Mouse (Mus musculus) E14TG2a.4 (cell line): ENCODE data around the gene Tmem82.
A peak's percentile ranks its signal among the peaks of the same experiment; 100 is the strongest.

Experiments
- H3K27me3 ChIP-seq: 2 replicates; pipeline ENCODE4 v1.6.1; 2014; ENCODE audit warnings: low read length, control low read depth; ENCODE audit not compliant: insufficient read depth
- H3K36me3 ChIP-seq: 2 replicates; pipeline ENCODE4 v1.6.1; 2014; ENCODE audit warnings: low read length, control low read depth; ENCODE audit not compliant: insufficient read depth
- H3K4me1 ChIP-seq: replicated peaks from 2 replicates; pipeline ENCODE4 v1.6.1; 2014; ENCODE audit warnings: low read depth, low read length, control low read depth
- H3K4me3 ChIP-seq: replicated peaks from 2 replicates; pipeline ENCODE4 v1.5.1; 2014; ENCODE audit warnings: mild to moderate bottlenecking, low read length
- H3K9me3 ChIP-seq: 2 replicates; pipeline ENCODE4 v1.6.1; 2014; ENCODE audit warnings: low read length, control low read depth
- CTCF ChIP-seq: conservative IDR thresholded peaks from 2 replicates; pipeline ENCODE4 v1.5.1; 2014; ENCODE audit warnings: low read length
- NANOG ChIP-seq: IDR thresholded peaks from 2 replicates; pipeline ENCODE4 v1.6.1; 2014; ENCODE audit warnings: borderline replicate concordance, low read length, mixed read lengths
- POU5F1 ChIP-seq: IDR thresholded peaks from 2 replicates; pipeline ENCODE4 v1.6.1; 2014; ENCODE audit warnings: low read length, borderline replicate concordance

Gene Tmem82

DNA sequence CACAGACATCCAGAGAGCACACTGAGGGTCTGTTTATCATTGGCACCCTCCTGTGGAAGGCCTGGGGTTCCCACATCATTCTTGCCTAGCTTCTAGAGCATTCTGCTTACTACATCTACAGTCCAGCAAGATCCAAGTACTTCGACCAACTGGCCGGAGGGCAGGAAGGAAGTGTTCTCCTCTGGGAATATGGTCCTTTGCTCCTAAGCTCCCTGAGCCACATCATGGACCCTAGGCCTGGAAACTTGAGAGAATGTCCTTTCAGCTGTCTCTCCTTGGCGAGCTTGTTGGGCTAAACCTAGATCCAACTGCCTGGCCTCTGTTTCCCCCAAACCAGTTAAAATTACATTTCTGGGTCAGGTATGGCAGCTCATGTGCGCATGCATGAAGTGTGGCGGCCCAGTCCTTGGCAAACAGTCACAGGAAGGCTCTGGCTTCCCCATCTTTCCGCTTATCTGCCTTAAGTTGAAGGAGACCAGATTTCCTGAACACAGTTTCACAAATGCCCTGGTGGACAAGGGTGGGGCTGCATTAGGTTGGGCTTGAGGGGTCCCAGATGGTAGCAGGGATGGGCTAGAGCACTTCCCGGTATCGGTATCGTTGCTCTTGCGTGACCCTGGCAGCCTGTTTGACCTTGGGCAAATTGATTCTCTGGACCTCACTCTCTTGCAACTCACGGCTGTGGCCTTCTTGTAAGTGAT lies 15.8 kb downstream of the Tmem82 start:
- Histone ChIP-seq H3K4me3 (peak overlapping the region; percentile 35), H3K4me1 (peaks cover 62% of the 10 kb centered on the region), H3K9me3 (no peaks in the 10 kb centered on the region; the same call in 1 of the 2 replicates), H3K27me3 (no peaks in the 10 kb centered on the region), H3K36me3 (no peaks in the 10 kb centered on the region)
- TF ChIP-seq POU5F1, result no peak
- TF ChIP-seq CTCF, result 0 out of 2 replicates have a peak, but pooled peaks have one; percentile 4

DNA sequence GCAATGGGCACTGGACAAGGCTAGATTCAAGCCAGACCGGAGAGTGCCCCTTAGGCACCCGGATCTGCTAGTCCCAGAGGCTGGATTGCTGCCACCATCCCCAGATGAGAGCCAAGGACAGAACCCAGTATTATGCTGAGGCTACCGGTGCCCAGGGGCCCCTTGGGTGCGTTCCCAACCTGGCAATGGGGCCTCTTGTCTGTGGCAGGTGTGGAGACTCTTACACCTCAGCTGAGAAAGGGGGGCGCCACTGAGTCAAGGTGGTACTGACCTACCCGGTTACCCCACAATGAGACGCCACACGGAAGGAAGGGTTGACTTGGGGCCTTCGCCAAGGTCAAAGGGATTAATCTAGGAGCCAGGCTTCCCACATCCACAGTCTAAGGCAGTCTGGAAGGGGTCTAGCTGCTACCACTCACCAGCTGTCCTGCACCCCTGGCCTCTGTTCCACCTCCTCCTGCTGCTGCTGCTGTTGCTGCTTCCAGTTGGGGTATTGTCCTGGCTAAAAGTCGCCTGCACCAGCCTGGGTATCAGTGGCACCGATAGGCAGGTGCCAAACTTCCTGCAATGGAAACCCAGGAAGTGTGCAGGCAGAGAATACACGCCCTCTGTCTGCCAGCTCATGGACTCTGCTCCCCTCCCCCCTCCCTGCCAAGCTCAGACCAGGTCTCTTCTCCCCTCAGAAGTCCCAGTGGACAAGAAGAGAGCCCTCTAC lies 17.1 kb downstream of the Tmem82 start:
- no peaks in the 10 kb centered on the region for H3K27me3 ChIP-seq

DNA sequence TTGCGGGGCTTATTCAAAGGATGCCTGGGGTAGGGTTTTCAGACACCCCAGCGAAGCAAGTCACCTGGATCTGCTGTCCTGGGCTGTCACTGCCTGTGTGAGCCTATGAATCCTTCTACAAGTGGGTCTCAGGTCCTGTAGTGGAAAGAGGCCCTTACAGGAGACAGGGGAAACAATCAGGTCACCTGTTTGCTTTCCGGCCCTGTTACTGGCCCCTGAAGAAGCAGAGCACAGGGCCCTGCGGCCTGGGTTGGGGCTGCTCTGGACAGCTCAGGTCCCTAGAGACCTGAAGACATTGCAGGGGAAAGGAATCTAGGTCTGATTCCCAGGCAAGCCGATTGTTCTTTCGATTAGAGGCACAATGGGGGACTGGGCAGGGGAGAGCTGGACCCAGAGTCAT lies 18.1 kb downstream of the Tmem82 start:
- Histone ChIP-seq H3K36me3 (peaks cover 20% of the 10 kb centered on the region), H3K27me3 (no peaks in the 10 kb centered on the region), H3K4me1 (peaks cover 81% of the 10 kb centered on the region), H3K4me3 (peak overlapping the region; percentile 96), H3K9me3 (no peaks in the 10 kb centered on the region)
- TF ChIP-seq NANOG (no peak), POU5F1 (no peak), CTCF (no peak)

More for the DNA sequence above, 17.1 kb downstream of the Tmem82 start:
- H3K36me3 ChIP-seq, result peaks cover 10% of the 10 kb centered on the region
- H3K4me3 ChIP-seq, result peak overlapping the region; percentile 96
- H3K4me1 ChIP-seq, result peaks cover 76% of the 10 kb centered on the region
- H3K9me3 ChIP-seq, result no peaks in the 10 kb centered on the region
- no peak for TF ChIP-seq POU5F1
- TF ChIP-seq CTCF, result no peak
- TF ChIP-seq NANOG, result no peak

DNA sequence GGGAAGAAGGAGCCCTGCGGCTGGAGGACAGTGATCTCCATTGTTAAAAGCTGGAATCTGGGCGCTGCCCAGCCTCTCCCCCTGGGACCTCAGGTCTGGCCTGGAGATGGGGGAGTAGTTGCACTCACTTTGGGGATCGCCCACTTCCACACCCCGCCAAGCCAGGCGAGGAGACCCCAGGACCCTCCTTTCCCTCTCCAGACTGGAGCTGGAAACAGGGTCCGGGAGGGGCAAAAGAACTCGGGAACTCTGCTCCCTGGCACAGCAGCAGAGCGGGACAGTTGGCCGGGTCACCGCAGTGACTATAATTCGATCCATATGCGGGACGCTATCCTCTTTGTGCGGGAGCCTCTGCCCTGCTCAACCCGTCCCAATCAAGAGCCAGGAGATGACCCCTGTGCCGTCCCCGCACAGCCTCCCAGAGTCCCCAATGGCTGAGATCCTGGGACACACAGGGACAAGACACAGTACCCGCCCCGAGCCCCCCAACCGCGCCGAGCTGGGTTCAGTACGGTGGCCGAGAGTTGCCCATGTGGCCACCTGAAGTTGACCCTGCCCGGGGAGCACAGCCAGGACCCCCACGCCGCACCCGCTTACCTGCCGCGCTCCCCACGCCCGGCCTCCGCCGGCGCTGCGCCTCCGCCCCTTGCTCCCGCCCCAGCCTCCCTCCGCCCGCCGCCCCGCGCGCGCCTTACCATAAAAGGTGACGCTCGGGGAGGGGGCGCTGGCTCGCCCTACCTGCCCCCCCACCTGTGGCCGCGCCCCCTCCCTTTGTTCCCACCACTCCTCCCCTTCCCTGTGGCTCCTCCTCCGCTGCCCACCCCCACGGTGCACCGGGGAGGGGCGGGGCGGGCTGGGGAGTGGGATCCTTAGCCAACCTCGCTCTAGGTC lies 18.9 kb downstream of the Tmem82 start:
- TF ChIP-seq NANOG (no peak), POU5F1 (no peak), CTCF (no peak)
- H3K4me3 ChIP-seq, result peak overlapping the region; percentile 96
- peaks cover 29% of the 10 kb centered on the region for H3K36me3 ChIP-seq
- H3K27me3 ChIP-seq, result no peaks in the 10 kb centered on the region
- H3K4me1 ChIP-seq, result peaks cover 82% of the 10 kb centered on the region
- H3K9me3 ChIP-seq, result no peaks in the 10 kb centered on the region

DNA sequence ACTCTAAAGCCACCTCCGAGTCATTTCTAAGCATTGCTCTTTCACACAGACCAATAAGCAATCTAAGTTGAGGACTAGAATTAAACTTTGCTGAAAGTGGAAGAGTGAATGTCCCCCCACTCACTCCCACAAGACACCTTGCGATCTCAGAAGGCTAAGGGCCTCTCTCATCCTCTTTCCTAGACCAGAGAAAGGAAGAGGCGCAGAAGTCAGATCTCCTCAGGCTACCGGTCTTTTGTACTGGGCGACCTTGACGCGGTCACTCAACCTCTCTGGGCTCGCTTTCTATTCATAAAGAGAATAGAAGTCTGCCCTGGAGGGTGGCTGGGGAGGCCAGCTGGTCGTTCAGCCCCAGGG lies 19.6 kb downstream of the Tmem82 start:
- no peak for TF ChIP-seq CTCF
- no peak for TF ChIP-seq NANOG
- TF ChIP-seq POU5F1, result no peak
- Histone ChIP-seq H3K36me3 (peaks cover 35% of the 10 kb centered on the region), H3K9me3 (no peaks in the 10 kb centered on the region)

DNA sequence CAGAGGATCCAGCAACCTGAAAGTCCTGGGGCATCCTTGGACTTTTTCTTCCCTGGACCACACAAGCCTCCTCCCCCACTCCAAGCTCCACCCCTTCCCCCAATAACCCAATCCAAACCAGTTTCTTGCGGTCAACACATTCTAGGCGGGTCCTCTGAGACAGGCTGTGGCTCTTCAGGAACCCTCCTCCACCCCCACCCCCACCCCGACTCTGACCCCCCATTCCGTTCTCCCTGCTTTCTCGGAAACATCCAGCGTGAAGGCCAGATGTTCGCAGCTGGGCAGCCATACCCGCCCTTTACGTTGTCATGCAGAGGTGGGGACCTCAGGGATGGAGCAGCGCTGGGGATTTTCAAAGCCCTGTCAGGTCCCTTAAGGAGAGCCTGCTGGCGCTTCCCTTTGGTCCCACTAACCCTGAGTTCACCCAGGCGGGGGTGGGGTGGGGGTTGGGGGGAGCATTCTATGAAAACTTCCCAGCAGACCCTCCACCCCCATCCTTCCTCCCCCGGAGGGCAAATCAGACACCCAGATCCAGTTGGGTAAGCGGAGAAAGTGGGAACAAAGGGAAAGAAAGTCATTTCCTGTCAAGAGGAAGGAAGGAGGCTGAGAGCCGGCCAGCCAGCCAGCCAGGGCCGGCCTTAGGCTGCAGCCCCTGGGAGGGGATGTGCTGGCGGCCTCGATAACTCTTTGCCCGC lies 20.1 kb downstream of the Tmem82 start:
- Histone ChIP-seq H3K4me1 (peaks cover 80% of the 10 kb centered on the region), H3K27me3 (no peaks in the 10 kb centered on the region), H3K36me3 (peaks cover 40% of the 10 kb centered on the region), H3K4me3 (peak overlapping the region; percentile 96), H3K9me3 (no peaks in the 10 kb centered on the region)
- TF ChIP-seq POU5F1, result peak; percentile 19; the same call in 1 of the 2 replicates
- no peak for TF ChIP-seq NANOG

More for the DNA sequence above, 19.6 kb downstream of the Tmem82 start:
- Histone ChIP-seq H3K4me3 (peak overlapping the region; percentile 96), H3K4me1 (peaks cover 82% of the 10 kb centered on the region), H3K27me3 (no peaks in the 10 kb centered on the region)

DNA sequence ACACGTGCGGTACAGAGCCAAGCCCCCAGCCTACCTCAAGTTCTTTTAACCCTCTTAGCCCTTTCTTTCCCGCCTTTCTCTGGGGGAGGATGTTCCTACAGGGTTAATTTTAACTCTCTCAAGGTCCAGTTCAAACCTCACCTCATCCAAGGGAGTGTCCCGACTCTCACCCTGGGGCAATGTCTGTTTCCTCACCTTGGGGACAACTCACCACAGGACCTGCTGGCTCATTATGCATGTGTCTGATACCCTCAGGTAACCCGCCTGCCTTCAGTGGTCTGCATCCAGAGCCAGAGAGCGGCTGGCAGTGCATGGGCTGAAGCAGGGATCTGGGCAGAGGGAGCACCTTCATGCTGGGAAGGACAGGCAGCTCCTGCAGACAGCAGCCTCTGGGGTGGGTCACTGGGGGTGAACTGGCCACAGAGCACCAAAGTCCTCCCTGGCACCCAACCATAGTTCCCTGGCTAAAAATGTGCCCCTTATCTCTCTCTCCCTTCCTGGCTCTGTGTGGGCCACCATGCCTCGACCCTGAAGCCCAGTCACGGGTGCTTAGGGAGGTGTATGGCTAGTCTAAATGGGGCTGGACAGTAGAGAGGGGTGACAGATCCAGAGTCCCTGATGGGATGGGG lies 21.6 kb downstream of the Tmem82 start:
- H3K9me3 ChIP-seq, result no peaks in the 10 kb centered on the region
- no peak for TF ChIP-seq POU5F1
- TF ChIP-seq NANOG, result no peak
- no peak for TF ChIP-seq CTCF
- H3K27me3 ChIP-seq, result no peaks in the 10 kb centered on the region
- peaks cover 55% of the 10 kb centered on the region for H3K36me3 ChIP-seq
- peak overlapping the region; percentile 96 for H3K4me3 ChIP-seq
- H3K4me1 ChIP-seq, result peaks cover 80% of the 10 kb centered on the region
